Mouse (Mus musculus): ENCODE data around the gene Bbs5. TPM values are rescaled to one million over a fixed set of nuclear protein-coding genes. Genes with fewer than 3 reads are reported as not detected.

The Bbs5 gene
- 18.3 and 19.7 TPM in 2 replicates for polyA plus RNA-seq (2015; fragmentation: Nextera tagmentation; extraction: Ambion mirVana)

DNA sequence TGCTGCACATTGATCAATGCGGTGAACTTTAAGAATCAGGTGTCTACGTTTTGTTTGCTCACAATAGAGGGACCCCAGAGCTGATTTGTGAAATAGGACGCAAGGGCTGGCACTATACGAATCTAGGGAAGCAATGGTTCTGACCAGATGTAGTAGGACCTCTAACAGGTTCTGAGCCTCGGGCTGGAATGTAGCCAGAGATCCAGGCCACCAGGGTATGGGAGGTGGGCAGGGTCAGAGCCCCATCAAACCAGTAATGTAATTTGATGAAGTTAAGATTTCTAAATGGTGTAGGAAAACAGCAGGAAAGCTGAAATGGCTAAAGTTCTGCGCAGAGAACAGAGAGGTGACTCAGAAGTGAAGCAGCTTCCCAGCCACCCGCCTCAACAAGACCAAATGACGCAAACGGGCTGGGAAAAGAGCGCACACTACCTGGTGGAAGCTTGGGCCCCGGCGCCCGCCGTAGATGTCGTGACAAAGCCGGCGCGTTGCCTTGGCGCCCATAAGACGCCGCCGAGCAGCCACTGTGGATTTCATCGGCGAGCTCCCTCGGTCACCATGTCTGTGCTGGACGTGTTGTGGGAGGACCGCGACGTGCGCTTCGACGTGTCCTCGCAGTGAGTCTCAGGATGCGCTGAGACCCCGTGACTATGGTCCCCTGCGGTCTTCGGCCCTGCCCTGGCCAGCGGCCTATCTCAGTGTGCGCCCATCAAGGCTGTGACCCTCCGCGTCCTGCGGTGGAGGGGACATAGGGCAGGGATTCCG lies at the start of gene Bbs5:
Gene Bbs5 (plus strand): TSS at position 446 of the 765 bp plus-strand sequence.
- WGBS: 3% methylated on average over 43 of the region's 43 CpGs

DNA sequence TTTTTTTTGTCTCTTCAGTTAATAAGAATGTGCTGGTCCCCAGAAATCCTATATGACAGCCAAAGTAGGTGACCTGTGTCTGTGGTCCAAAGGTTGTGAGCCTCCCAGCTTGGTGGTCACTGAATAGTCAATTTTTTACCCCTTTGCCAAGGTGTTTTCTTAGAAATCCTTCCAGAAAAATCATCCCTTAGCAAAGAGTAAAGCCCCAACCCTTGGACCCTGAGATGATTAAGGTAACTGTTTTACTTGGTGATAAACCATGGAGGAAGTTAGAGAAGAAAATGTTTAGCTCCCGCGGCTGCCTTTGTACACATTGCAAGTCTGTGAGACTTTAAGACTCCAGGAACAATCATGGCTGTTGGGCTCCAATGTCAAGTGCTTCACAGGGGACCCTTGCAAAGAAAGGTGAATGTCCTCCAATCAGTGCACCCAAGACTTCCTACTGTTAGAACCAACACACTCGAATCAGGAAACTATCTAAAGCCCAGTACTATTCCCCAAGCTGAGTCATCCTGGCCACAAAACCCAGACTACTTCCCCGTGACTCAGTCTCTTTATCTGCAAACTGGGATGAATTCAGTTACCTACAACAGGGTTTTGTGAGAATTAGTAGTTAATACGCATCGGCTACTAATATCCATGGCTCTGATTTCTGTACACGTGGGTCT lies 43.1 kb upstream of the Bbs5 start:
- WGBS: 84% methylated on average over 7 of the region's 7 CpGs
- H3K27ac ChIP-seq (ENCODE audit: low read length): no peak overlapping the region

More for the DNA sequence above, at the start of gene Bbs5:
- Histone ChIP-seq H3K27ac (ENCODE audit: low read length) (0 out of 2 replicates have a peak within 1 kb of the TSS, but pooled peaks have one; percentile 42), H3K36me3 (ENCODE audit: control insufficient read depth, insufficient read depth, low read length) (no peaks in the 10 kb centered on the region), H3K4me1 (replicated peaks; ENCODE audit: control insufficient read depth, insufficient read depth, low read length) (peaks cover 3% of the 10 kb centered on the region; the same call in 1 of the 2 replicates), H3K9me3 (ENCODE audit: control insufficient read depth, low read length) (no peaks in the 10 kb centered on the region), H3K9ac (ENCODE audit: low read length) (peak within 1 kb of the TSS; percentile 82), H3K4me3 (ENCODE audit: low read length) (peak within 1 kb of the TSS; percentile 74), H3K27me3 (ENCODE audit: control insufficient read depth, insufficient read depth, low read depth, low read length) (no peaks in the 10 kb centered on the region), H3K4me2 (ENCODE audit: low read depth, low read length) (peak within 1 kb of the TSS; percentile 81)
- peak; percentile 95 for ATAC-seq (ENCODE audit: low read depth)

DNA sequence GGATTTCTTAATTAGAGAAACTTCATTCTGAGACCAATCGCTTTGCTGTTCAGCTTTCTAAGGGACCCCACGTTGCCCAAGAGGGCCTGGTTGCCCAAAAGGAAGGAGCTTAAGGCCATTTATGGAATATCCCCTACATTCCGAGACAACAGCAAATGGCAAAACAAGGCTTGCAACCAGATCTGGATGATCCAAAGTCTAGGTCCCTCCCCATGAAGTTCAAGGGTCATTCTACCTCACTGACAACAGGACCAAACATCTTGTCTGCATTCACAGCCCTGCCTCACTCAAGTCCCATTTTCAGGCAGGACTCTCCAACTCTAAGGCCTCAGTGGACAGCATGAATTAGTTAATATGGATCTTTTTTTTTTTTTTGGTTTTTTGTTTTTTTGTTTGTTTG lies 40.4 kb upstream of the Bbs5 start:
- Histone ChIP-seq H3K27me3 (ENCODE audit: control insufficient read depth, insufficient read depth, low read depth, low read length) (no peaks in the 10 kb centered on the region), H3K4me1 (replicated peaks; ENCODE audit: control insufficient read depth, insufficient read depth, low read length) (no peaks in the 10 kb centered on the region), H3K9ac (ENCODE audit: low read length) (no peak overlapping the region), H3K4me3 (ENCODE audit: low read length) (no peak overlapping the region), H3K4me2 (ENCODE audit: low read depth, low read length) (no peak overlapping the region), H3K36me3 (ENCODE audit: control insufficient read depth, insufficient read depth, low read length) (no peaks in the 10 kb centered on the region), H3K27ac (ENCODE audit: low read length) (no peak overlapping the region), H3K9me3 (ENCODE audit: control insufficient read depth, low read length) (no peaks in the 10 kb centered on the region)
- no peak for ATAC-seq (ENCODE audit: low read depth)
- 88% methylated on average over 3 of the region's 3 CpGs for WGBS

More for the DNA sequence above, 43.1 kb upstream of the Bbs5 start:
- Histone ChIP-seq H3K27me3 (ENCODE audit: control insufficient read depth, insufficient read depth, low read depth, low read length) (no peaks in the 10 kb centered on the region), H3K4me2 (ENCODE audit: low read depth, low read length) (no peak overlapping the region), H3K4me1 (replicated peaks; ENCODE audit: control insufficient read depth, insufficient read depth, low read length) (no peaks in the 10 kb centered on the region), H3K9ac (ENCODE audit: low read length) (no peak overlapping the region), H3K9me3 (ENCODE audit: control insufficient read depth, low read length) (no peaks in the 10 kb centered on the region), H3K36me3 (ENCODE audit: control insufficient read depth, insufficient read depth, low read length) (no peaks in the 10 kb centered on the region), H3K4me3 (ENCODE audit: low read length) (no peak overlapping the region)
- ATAC-seq (ENCODE audit: low read depth): no peak

DNA sequence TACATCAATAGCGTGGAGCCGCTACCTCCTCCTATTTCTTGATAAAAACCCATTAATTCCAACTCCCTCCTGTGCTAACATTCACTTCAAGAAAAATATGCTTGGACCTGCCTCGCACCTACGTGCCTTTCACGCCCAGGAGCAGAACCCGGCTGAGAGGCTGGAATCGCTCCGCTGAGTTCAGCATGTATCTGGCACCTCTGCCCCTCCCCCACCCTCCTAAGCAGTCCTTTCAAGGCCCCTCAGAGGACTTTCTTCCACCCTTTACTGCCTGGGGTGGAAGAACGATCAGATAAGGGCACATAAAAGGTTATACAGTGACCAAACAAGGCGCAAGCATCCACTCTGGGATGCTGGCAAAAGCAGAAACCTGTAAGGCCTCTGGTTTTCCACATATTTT lies 34.7 kb upstream of the Bbs5 start:
- Histone ChIP-seq H3K4me2 (ENCODE audit: low read depth, low read length) (0 out of 2 replicates have a peak overlapping the region, but pooled peaks have one; percentile 17), H3K4me3 (ENCODE audit: low read length) (no peak overlapping the region), H3K9me3 (ENCODE audit: control insufficient read depth, low read length) (no peaks in the 10 kb centered on the region), H3K27me3 (ENCODE audit: control insufficient read depth, insufficient read depth, low read depth, low read length) (no peaks in the 10 kb centered on the region), H3K4me1 (replicated peaks; ENCODE audit: control insufficient read depth, insufficient read depth, low read length) (peaks cover 4% of the 10 kb centered on the region; the same call in 1 of the 2 replicates), H3K9ac (ENCODE audit: low read length) (no peak overlapping the region), H3K27ac (ENCODE audit: low read length) (no peak overlapping the region), H3K36me3 (ENCODE audit: control insufficient read depth, insufficient read depth, low read length) (no peaks in the 10 kb centered on the region)
- peak; percentile 71; the same call in 1 of the 2 replicates for ATAC-seq (ENCODE audit: low read depth)
- 5% methylated on average over 10 of the region's 10 CpGs for WGBS

DNA sequence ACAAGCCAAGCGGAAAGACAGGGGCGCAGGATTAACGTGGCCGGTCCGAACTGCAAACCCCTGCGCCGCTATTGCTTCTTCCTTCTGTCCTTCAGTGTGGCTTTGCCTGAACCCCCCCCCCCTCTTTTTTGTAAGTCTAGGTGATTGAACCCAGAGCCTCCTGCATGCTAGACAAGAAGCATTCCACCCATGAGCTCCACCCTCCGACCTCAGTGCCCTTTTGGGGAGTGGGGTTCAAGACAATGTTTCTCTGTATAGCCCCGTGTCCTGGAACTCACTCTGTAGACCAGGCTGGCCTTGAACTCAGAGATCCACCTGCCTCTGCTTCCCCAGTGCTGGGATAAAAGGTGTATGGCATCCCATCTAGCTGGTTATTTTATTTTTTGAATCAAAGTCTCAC lies 34.3 kb upstream of the Bbs5 start:
- no peak overlapping the region for H3K9ac ChIP-seq (ENCODE audit: low read length)
- H3K4me3 ChIP-seq (ENCODE audit: low read length): no peak overlapping the region
- H3K27me3 ChIP-seq (ENCODE audit: control insufficient read depth, insufficient read depth, low read depth, low read length): no peaks in the 10 kb centered on the region
- H3K4me2 ChIP-seq (ENCODE audit: low read depth, low read length): no peak overlapping the region
- WGBS: 41% methylated on average over 9 of the region's 9 CpGs
- ATAC-seq (ENCODE audit: low read depth): no peak
- H3K27ac ChIP-seq (ENCODE audit: low read length): no peak overlapping the region
- peaks cover 4% of the 10 kb centered on the region; the same call in 1 of the 2 replicates for H3K4me1 ChIP-seq (replicated peaks; ENCODE audit: control insufficient read depth, insufficient read depth, low read length)
- no peaks in the 10 kb centered on the region for H3K9me3 ChIP-seq (ENCODE audit: control insufficient read depth, low read length)
- H3K36me3 ChIP-seq (ENCODE audit: control insufficient read depth, insufficient read depth, low read length): no peaks in the 10 kb centered on the region

DNA sequence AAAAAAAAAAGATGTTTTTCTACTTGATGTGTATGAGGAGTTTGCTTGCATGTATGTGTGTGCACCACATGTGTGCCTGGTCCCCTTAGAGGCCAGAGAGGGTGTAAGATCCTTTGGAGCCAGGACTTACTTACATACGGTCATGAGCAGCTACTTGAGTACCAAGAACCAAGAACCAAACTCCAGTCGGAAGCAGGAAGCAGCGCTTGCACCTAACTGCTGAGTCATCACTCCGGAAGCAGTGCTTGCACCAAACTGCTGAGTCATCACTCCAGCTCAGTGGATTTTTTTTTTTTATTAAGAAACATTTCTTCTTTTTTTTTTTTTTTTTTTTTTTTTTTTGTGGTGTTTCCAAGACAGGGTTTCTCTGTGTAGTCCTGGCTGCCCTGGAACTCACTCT lies 33.7 kb upstream of the Bbs5 start:
- Histone ChIP-seq H3K9me3 (ENCODE audit: control insufficient read depth, low read length) (no peaks in the 10 kb centered on the region), H3K36me3 (ENCODE audit: control insufficient read depth, insufficient read depth, low read length) (no peaks in the 10 kb centered on the region), H3K9ac (ENCODE audit: low read length) (no peak overlapping the region), H3K4me1 (replicated peaks; ENCODE audit: control insufficient read depth, insufficient read depth, low read length) (peaks cover 4% of the 10 kb centered on the region; the same call in 1 of the 2 replicates), H3K4me3 (ENCODE audit: low read length) (no peak overlapping the region), H3K27me3 (ENCODE audit: control insufficient read depth, insufficient read depth, low read depth, low read length) (no peaks in the 10 kb centered on the region), H3K4me2 (ENCODE audit: low read depth, low read length) (no peak overlapping the region), H3K27ac (ENCODE audit: low read length) (no peak overlapping the region)
- ATAC-seq (ENCODE audit: low read depth): no peak
- 55% methylated on average over 4 of the region's 4 CpGs for WGBS

DNA sequence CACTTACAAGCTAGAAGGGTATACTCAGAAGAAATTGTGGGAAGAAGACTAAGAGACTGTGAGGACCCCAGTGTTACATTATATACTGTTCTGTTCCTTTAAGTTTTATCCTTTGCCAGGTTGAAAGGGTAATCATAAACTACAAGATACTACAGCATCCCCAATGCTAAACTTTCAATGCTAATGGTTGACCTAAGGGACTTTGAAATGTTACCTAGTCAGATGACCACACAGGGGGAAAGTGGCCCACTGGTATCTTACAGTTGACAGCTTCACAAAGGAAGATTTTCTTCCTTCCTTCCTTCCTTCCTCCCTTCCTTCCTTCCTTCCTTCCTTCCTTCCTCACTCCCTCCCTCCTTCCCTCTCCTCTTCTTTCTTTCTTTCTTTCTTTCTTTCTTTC lies 28.6 kb upstream of the Bbs5 start:
- no peak for ATAC-seq (ENCODE audit: low read depth)
- H3K4me3 ChIP-seq (ENCODE audit: low read length): no peak overlapping the region

DNA sequence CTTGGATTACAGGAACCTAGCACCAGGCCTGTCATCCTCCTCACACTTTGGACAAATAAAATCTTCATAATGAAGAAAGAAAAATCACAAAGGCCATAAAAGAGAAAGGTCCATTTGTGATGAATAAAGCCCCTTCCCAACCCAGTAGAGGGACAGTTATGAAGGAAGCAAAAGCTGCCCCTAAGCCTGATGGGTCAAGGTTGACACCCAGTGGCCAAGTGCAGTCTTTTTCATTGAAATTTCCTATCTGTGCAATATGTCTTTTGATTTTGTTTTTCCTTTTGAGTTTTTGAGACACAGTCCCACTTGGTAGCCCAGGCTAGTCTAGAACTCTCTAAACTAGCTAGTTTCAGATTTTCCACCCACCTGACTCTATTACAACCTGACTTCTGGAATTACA lies 27.7 kb upstream of the Bbs5 start:
- ATAC-seq (ENCODE audit: low read depth): no peak

More for the DNA sequence above, 28.6 kb upstream of the Bbs5 start:
- Histone ChIP-seq H3K36me3 (ENCODE audit: control insufficient read depth, insufficient read depth, low read length) (no peaks in the 10 kb centered on the region), H3K27ac (ENCODE audit: low read length) (no peak overlapping the region), H3K27me3 (ENCODE audit: control insufficient read depth, insufficient read depth, low read depth, low read length) (no peaks in the 10 kb centered on the region), H3K9me3 (ENCODE audit: control insufficient read depth, low read length) (no peaks in the 10 kb centered on the region), H3K4me2 (ENCODE audit: low read depth, low read length) (no peak overlapping the region), H3K9ac (ENCODE audit: low read length) (no peak overlapping the region), H3K4me1 (replicated peaks; ENCODE audit: control insufficient read depth, insufficient read depth, low read length) (no peaks in the 10 kb centered on the region)

DNA sequence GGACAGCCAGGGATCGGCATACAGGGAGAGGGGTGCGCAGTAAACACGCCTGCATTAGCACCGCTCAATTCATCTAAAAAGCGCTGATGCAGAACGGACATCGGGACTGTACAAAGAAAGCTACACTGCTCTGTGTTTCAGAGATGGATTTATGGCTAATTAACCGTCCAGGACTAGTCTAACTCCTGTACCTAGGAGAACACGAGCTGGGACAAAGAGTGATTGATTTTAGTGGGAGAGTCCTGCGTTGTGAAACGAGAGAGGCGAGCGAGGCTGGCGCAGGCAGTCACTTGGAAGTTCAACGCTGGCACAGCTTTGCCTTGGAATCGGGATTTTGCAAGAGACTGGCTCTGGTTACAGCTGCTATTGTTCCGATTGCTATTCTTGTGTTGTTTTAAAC lies 17.8 kb upstream of the Bbs5 start:
- H3K27ac ChIP-seq (ENCODE audit: low read length): no peak overlapping the region
- H3K4me1 ChIP-seq (replicated peaks; ENCODE audit: control insufficient read depth, insufficient read depth, low read length): 0 out of 2 replicates have a peak, but pooled peaks cover 3% of the 10 kb centered on the region
- no peaks in the 10 kb centered on the region for H3K27me3 ChIP-seq (ENCODE audit: control insufficient read depth, insufficient read depth, low read depth, low read length)
- no peak overlapping the region for H3K4me2 ChIP-seq (ENCODE audit: low read depth, low read length)
- no peak for ATAC-seq (ENCODE audit: low read depth)
- no peak overlapping the region for H3K4me3 ChIP-seq (ENCODE audit: low read length)
- WGBS: 67% methylated on average over 17 of the region's 17 CpGs
- no peaks in the 10 kb centered on the region for H3K9me3 ChIP-seq (ENCODE audit: control insufficient read depth, low read length)
- no peak overlapping the region for H3K9ac ChIP-seq (ENCODE audit: low read length)
- H3K36me3 ChIP-seq (ENCODE audit: control insufficient read depth, insufficient read depth, low read length): no peaks in the 10 kb centered on the region

More for the DNA sequence above, 27.7 kb upstream of the Bbs5 start:
- Histone ChIP-seq H3K4me1 (replicated peaks; ENCODE audit: control insufficient read depth, insufficient read depth, low read length) (no peaks in the 10 kb centered on the region), H3K4me3 (ENCODE audit: low read length) (no peak overlapping the region), H3K9ac (ENCODE audit: low read length) (no peak overlapping the region), H3K36me3 (ENCODE audit: control insufficient read depth, insufficient read depth, low read length) (no peaks in the 10 kb centered on the region), H3K4me2 (ENCODE audit: low read depth, low read length) (no peak overlapping the region), H3K9me3 (ENCODE audit: control insufficient read depth, low read length) (no peaks in the 10 kb centered on the region), H3K27ac (ENCODE audit: low read length) (no peak overlapping the region), H3K27me3 (ENCODE audit: control insufficient read depth, insufficient read depth, low read depth, low read length) (no peaks in the 10 kb centered on the region)

Measured in lung, embryonic 16.5 days (tissue).